ENCODE assay signal across 8 mouse cellular contexts in the genomic region with DNA sequence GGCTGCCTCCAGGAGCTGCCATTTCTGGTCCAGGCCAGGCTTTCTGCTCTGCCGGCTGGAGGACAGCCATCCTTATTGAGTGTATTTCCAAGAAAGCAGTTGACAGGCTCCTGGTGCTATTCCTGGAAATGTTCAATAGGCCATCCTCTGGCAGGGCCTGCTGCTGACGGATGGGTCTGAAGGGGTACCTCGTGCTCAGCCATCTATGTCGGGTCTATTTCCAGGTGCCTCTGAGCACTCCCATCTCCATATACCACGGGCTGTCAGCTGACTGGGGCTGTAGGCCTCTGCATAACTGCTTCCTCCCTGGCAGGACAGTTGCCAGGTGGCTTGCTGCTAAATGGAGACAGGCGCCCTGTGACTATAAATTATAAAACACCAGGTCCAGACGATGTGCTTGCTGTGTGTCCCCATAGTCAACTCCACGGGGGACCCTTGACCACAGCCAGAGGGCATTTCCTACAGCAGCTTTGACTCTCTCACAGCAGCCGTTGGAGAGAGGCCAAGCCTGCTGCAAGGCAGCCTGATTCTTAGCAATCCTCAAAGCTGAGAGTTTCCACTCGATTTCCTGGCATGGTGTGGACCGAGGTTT.
DNase-seq lines count a peak whose midpoint lies in the region.

No protein-coding gene starts in this region.

- DNase-seq in A20 (ENCODE audit: low read depth, low spot score), result peak; percentile 21
- peak; percentile 72 for DNase-seq in cerebellum, adult 18-20 months
- peak; percentile 19 to 58 for DNase-seq in frontal cortex, adult 2 months (ENCODE audit: extremely low spot score in 1 of 2, low spot score in 1 of 2)
- DNase-seq in heart, postnatal 36 days, result peak; percentile 74 to 83
- peak; percentile 86 to 91 for DNase-seq in kidney, postnatal 4 days
- DNase-seq in lung, adult 18-20 months, result peak; percentile 48 to 65
- peak; percentile 72 for DNase-seq in ovary, adult 18-20 months (ENCODE audit: low spot score)
- DNase-seq in spleen, postnatal 10 days (ENCODE audit: low spot score in 2 of 2), result no peak

- intact Hi-C loops in heart, postnatal 36 days (cut with DNase I), result loop anchor here (2.0 to 5.0 kb wide), 4 partner anchors 41 to 274 kb away; partner anchors contain the start of gene Socs2

Comparison
In these comparisons a context has a peak if more than half of its experiments do, and no peak if none do; other contexts are left out.
1. DNase-seq: peak in A20 (single experiment), cerebellum, adult 18-20 months (2 of 2), frontal cortex, adult 2 months (2 of 2), heart, postnatal 36 days (2 of 2), kidney, postnatal 4 days (2 of 2), lung, adult 18-20 months (2 of 2) and ovary, adult 18-20 months (single experiment); none in spleen, postnatal 10 days (0 of 2).